ENCODE assay signal across 9 mouse cellular contexts in the genomic region with DNA sequence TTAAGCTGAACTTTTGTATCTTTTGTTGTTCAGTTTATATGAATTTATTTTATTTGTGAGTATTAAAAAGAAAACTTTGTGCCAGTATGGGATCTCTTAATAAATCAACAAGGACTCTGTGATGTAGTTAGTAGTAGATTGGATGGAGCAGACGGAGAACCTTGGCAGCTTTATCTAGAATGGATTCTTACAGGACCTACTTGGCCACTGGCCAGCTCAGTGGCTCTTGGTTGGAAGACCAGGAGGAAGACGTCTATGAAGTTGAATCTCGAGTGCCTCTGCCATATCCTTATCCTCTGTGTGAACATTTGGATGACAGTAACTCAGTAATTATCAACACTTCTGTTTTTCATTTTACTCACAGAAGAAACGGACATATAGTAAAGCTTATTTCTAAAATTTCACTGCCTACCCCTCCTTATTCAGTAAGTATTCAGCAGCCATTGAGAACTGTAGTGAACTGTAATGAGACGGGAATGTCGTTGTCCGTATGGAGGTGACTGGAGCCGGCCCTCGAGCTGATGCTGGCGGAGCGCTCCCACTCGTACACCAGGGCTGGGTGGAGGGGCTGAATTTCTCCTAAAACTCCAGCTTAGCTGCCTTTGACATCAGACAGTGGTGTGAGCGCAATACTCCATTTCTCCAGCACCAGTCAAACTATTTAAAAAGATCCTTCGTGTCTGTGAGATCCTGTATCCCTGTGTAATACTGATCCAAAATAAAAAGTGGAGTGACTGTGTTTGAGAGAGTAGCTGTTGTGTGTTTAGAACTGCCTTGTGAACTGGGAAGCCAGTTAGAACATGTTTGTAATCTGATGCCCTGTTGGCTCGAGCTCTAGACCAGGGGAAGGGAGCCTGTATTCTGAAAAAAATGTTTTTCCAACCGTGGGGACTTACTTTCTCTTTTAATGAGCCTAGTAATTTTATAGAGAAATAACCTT.
DNase-seq lines count a peak whose midpoint lies in the region; ATAC-seq and TF ChIP-seq lines count a peak whose summit lies in the region.
"Had no signal": no experiment of that assay in that cellular context is flagged by ENCODE, and none has a peak within 500 bp of the region (broad histone marks: within the 10 kb centered on the region; RNA-seq: fewer than 3 reads in every experiment).

No protein-coding gene starts in this region.

- no peak for TF ChIP-seq CTCF in midbrain, postnatal 0 days (IDR thresholded peaks at IDR 0.05)

- H3K9ac ChIP-seq in midbrain, postnatal 0 days (replicated peaks; ENCODE audit: low read length, poor library complexity, severe bottlenecking) = no peak overlapping the region
- H3K9ac ChIP-seq in midbrain, embryonic 16.5 days (ENCODE audit: low read depth, low read length) = no peak overlapping the region
- H3K9ac ChIP-seq: liver, embryonic 15.5 days had no signal

- WGBS in midbrain, postnatal 0 days = 82% methylated on average over 16 of the region's 16 CpGs
- WGBS in midbrain, embryonic 16.5 days = 83% methylated on average over 16 of the region's 16 CpGs

- DNase-seq in midbrain, postnatal 0 days (ENCODE audit: low spot score) = peak; percentile 50
- peak; percentile 52 for DNase-seq in cerebellum, adult 9-11 months
- peak; percentile 55 for DNase-seq in heart, adult 9 months (ENCODE audit: low spot score in 2 of 2)
- DNase-seq in kidney, postnatal 25 days = peak; percentile 69 to 73
- DNase-seq in testis, postnatal 10 days (ENCODE audit: low spot score) = peak; percentile 56
- no peak for DNase-seq in thymus, postnatal 4 days
- no peak for DNase-seq in layer of hippocampus, postnatal 25 days (ENCODE audit: extremely low spot score in 1 of 2, low spot score in 1 of 2)

- no peak for ATAC-seq in midbrain, postnatal 0 days (ENCODE audit: low FRiP score)
- ATAC-seq in midbrain, embryonic 16.5 days = no peak

- no peaks in the 10 kb centered on the region for H3K27me3 ChIP-seq in midbrain, postnatal 0 days (ENCODE audit: insufficient read depth, low read length)
- no peaks in the 10 kb centered on the region for H3K27me3 ChIP-seq in midbrain, embryonic 16.5 days (ENCODE audit: control insufficient read depth, insufficient read depth, low read depth, low read length)
- H3K27me3 ChIP-seq: liver, embryonic 15.5 days had no signal

- H3K4me3 ChIP-seq in midbrain, postnatal 0 days (ENCODE audit: low read depth, low read length) = no peak overlapping the region
- H3K4me3 ChIP-seq in midbrain, embryonic 16.5 days (ENCODE audit: low read depth, low read length) = no peak overlapping the region
- H3K4me3 ChIP-seq: liver, embryonic 15.5 days had no signal

- no peak overlapping the region for H3K27ac ChIP-seq in midbrain, postnatal 0 days (ENCODE audit: low read depth, low read length)
- no peak overlapping the region for H3K27ac ChIP-seq in midbrain, embryonic 16.5 days (ENCODE audit: low read length)
- H3K27ac ChIP-seq: liver, embryonic 15.5 days had no signal

- peaks cover 9% of the 10 kb centered on the region for H3K36me3 ChIP-seq in midbrain, postnatal 0 days (ENCODE audit: insufficient read depth, low read length)
- peaks cover 5% of the 10 kb centered on the region for H3K36me3 ChIP-seq in midbrain, embryonic 16.5 days (ENCODE audit: control insufficient read depth, insufficient read depth, low read length)

- no peaks in the 10 kb centered on the region for H3K9me3 ChIP-seq in midbrain, postnatal 0 days (ENCODE audit: low read length)
- H3K9me3 ChIP-seq in midbrain, embryonic 16.5 days (replicated peaks; ENCODE audit: control insufficient read depth, low read length, poor library complexity, severe bottlenecking) = no peaks in the 10 kb centered on the region
- H3K9me3 ChIP-seq: liver, embryonic 15.5 days had no signal

- H3K4me2 ChIP-seq in midbrain, postnatal 0 days (ENCODE audit: low read depth, low read length, poor library complexity, severe bottlenecking) = no peak overlapping the region
- H3K4me2 ChIP-seq in midbrain, embryonic 16.5 days (ENCODE audit: low read length) = no peak overlapping the region
- H3K4me2 ChIP-seq: liver, embryonic 15.5 days had no signal

- H3K4me1 ChIP-seq in midbrain, postnatal 0 days (ENCODE audit: insufficient read depth, low read length) = no peaks in the 10 kb centered on the region
- H3K4me1 ChIP-seq in midbrain, embryonic 16.5 days (ENCODE audit: control insufficient read depth, insufficient read depth, low read length) = no peaks in the 10 kb centered on the region
- H3K4me1 ChIP-seq: liver, embryonic 15.5 days had no signal

Comparison
In these comparisons a context has a peak if more than half of its experiments do, and no peak if none do; other contexts are left out.
1. DNase-seq: peak in midbrain, postnatal 0 days (single experiment), cerebellum, adult 9-11 months (single experiment), heart, adult 9 months (2 of 2), kidney, postnatal 25 days (2 of 2) and testis, postnatal 10 days (single experiment); none in thymus, postnatal 4 days (single experiment) and layer of hippocampus, postnatal 25 days (0 of 2).